Mouse (Mus musculus) stomach, embryonic 16.5 days (tissue): ENCODE results near the gene Xk. TPM values are rescaled to one million over a fixed set of nuclear protein-coding genes. Genes with fewer than 3 reads are reported as not detected.
"Not testable (repeated sequence)": the region's sequence is repeated elsewhere in the genome, so short reads cannot be mapped to it uniquely, and the experiment has no call there.

Experiments
- ATAC-seq: fragments of 200-750 bp; cut with Nextera tagmentation; 2 replicates; pipeline ENCODE4 v1.8.0; 2017; ENCODE audit warnings: moderate number of reproducible peaks, moderate TSS enrichment; ENCODE audit not compliant: insufficient read depth, low FRiP score
- H3K27ac ChIP-seq: fragments of 300-500 bp; sonication (generic); 2 replicates; pipeline ENCODE4 v1.5.1; 2014; ENCODE audit warnings: low read length
- H3K27me3 ChIP-seq: fragments of 300-500 bp; sonication (generic); 2 replicates; pipeline ENCODE4 v1.6.1; 2014; ENCODE audit warnings: low read length, control low read depth, mixed read lengths; ENCODE audit not compliant: control insufficient read depth, insufficient read depth
- H3K36me3 ChIP-seq: fragments of 300-500 bp; sonication (generic); 2 replicates; pipeline ENCODE4 v1.6.1; 2014; ENCODE audit warnings: low read length; ENCODE audit not compliant: control insufficient read depth, insufficient read depth
- H3K4me1 ChIP-seq: fragments of 300-500 bp; sonication (generic); 2 replicates; pipeline ENCODE4 v1.6.1; 2014; ENCODE audit warnings: low read length, control low read depth, mixed read lengths; ENCODE audit not compliant: control insufficient read depth, insufficient read depth
- H3K4me2 ChIP-seq: fragments of 300-500 bp; sonication (generic); 2 replicates; pipeline ENCODE4 v1.6.1; 2014; ENCODE audit warnings: low read depth, low read length, mixed read lengths
- H3K4me3 ChIP-seq: fragments of 300-500 bp; sonication (generic); replicated peaks from 2 replicates; pipeline ENCODE4 v1.5.1; 2014; ENCODE audit warnings: mild to moderate bottlenecking, low read length
- H3K9ac ChIP-seq: fragments of 300-500 bp; sonication (generic); 2 replicates; pipeline ENCODE4 v1.6.1; 2014; ENCODE audit warnings: low read length
- H3K9me3 ChIP-seq: fragments of 300-500 bp; sonication (generic); replicated peaks from 2 replicates; pipeline ENCODE4 v1.6.1; 2016; ENCODE audit warnings: low read length, control low read depth; ENCODE audit not compliant: control insufficient read depth
- WGBS: fragments of 180-500 bp; shearing (Covaris S2); extraction: QIAGEN DNeasy Blood & Tissue Kit; methylation state at CpG from one replicate; pipeline ENCODE4 v1.1.7; 2014; 5-methylcytosine and 5-hydroxymethylcytosine counted together
- polyA plus RNA-seq: library from polyadenylated mRNA; unstranded; fragments of >200 nt; fragmentation: Nextera tagmentation; extraction: Ambion mirVana; gene quantifications from 2 replicates; pipeline ENCODE4 v1.2.1, GENCODE M21; 2015

Gene Xk
- polyA plus RNA-seq, 1 experiment from 2014 or later: 5.5 TPM

GRCm38 (mm10) chrX:9298413-9298864 lies 25.9 kb downstream of the Xk start:
- Histone ChIP-seq H3K4me1 (no peaks in the 10 kb centered on the region), H3K4me3 (no peak overlapping the region), H3K27ac (no peak overlapping the region), H3K9me3 (no peaks in the 10 kb centered on the region), H3K9ac (no peak overlapping the region), H3K36me3 (no peaks in the 10 kb centered on the region), H3K27me3 (no peaks in the 10 kb centered on the region), H3K4me2 (no peak overlapping the region)
- 86% methylated on average over 5 of the region's 5 CpGs for WGBS
- ATAC-seq: no peak

- no peak overlapping the region for H3K4me3 ChIP-seq
- no peaks in the 10 kb centered on the region for H3K36me3 ChIP-seq
- ATAC-seq: no peak
- H3K4me2 ChIP-seq: no peak overlapping the region
- H3K27ac ChIP-seq: no peak overlapping the region
- no peak overlapping the region for H3K9ac ChIP-seq
- no peaks in the 10 kb centered on the region for H3K27me3 ChIP-seq
- no peaks in the 10 kb centered on the region for H3K4me1 ChIP-seq
- WGBS: 79% methylated on average over 5 of the region's 5 CpGs
- no peaks in the 10 kb centered on the region for H3K9me3 ChIP-seq
Observed at GRCm38 (mm10) chrX:9302791-9303190, 30.2 kb downstream of the Xk start.

DNA sequence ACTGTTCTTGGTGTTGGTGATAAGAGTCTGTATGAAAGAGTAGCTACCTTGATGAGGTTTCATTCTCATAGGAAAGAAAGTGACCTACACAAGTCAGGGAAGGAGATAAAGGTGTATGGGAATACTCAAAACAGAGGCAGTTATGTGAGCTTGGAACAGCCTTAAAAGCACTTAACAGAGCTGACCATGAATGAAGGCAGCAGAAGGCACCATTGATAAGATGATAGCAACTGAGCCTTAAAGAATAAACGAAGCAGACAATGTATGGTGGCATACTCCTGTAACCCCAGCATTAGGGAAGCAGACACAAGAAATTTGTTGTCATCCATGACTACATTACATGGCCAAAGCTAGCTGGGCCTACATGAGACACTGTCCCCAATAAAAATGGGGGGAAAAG lies 30.9 kb downstream of the Xk start:
- 70% methylated on average over 1 of the region's 1 CpGs for WGBS
- H3K4me1 ChIP-seq: no peaks in the 10 kb centered on the region

GRCm38 (mm10) chrX:9316457-9316856 lies 43.9 kb downstream of the Xk start:
- H3K36me3 ChIP-seq, H3K9ac ChIP-seq, H3K27ac ChIP-seq, H3K4me3 ChIP-seq, ATAC-seq, H3K4me1 ChIP-seq, H3K9me3 ChIP-seq, H3K4me2 ChIP-seq, H3K27me3 ChIP-seq: not testable (repeated sequence)

More for the DNA sequence above, 30.9 kb downstream of the Xk start:
- Histone ChIP-seq H3K9me3 (no peaks in the 10 kb centered on the region), H3K4me2 (no peak overlapping the region), H3K9ac (no peak overlapping the region), H3K36me3 (no peaks in the 10 kb centered on the region), H3K27me3 (no peaks in the 10 kb centered on the region), H3K27ac (no peak overlapping the region), H3K4me3 (no peak overlapping the region)
- no peak for ATAC-seq

GRCm38 (mm10) chrX:9327954-9328353 lies 55.4 kb downstream of the Xk start:
- ATAC-seq, H3K36me3 ChIP-seq, H3K27ac ChIP-seq, H3K9me3 ChIP-seq, H3K4me1 ChIP-seq, H3K9ac ChIP-seq, H3K4me3 ChIP-seq, H3K4me2 ChIP-seq, H3K27me3 ChIP-seq: not testable (repeated sequence)
- 85% methylated on average over 22 of the region's 26 CpGs for WGBS

GRCm38 (mm10) chrX:9332366-9332962 lies 59.9 kb downstream of the Xk start:
- H3K4me2 ChIP-seq, H3K9me3 ChIP-seq, H3K4me1 ChIP-seq, H3K27me3 ChIP-seq, ATAC-seq, H3K9ac ChIP-seq, H3K27ac ChIP-seq, H3K36me3 ChIP-seq, H3K4me3 ChIP-seq: not testable (repeated sequence)
- WGBS: 75% methylated on average over 12 of the region's 12 CpGs

DNA sequence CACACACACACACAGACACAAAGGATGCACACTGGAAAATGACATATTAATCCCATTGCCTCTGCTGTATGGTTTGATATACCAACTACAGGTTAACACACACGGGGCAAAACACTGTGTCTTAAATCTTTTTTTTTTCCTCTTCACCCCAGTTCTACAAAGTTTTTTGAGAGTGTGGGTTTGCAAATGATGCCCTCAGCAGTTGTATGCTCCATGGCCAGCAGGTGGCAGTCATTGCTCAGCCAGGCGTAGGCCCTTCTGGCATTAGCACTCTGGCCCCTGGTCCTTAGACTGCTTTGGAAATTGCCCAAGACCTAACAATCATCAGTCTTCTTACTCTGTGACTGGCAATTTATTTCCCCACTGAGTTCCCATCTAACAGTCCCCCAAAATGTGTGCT lies 60.5 kb downstream of the Xk start:
- H3K36me3 ChIP-seq, ATAC-seq, H3K4me3 ChIP-seq, H3K4me2 ChIP-seq, H3K27ac ChIP-seq, H3K4me1 ChIP-seq, H3K9me3 ChIP-seq, H3K9ac ChIP-seq, H3K27me3 ChIP-seq: not testable (repeated sequence)
- WGBS: 43% methylated on average over 2 of the region's 2 CpGs

DNA sequence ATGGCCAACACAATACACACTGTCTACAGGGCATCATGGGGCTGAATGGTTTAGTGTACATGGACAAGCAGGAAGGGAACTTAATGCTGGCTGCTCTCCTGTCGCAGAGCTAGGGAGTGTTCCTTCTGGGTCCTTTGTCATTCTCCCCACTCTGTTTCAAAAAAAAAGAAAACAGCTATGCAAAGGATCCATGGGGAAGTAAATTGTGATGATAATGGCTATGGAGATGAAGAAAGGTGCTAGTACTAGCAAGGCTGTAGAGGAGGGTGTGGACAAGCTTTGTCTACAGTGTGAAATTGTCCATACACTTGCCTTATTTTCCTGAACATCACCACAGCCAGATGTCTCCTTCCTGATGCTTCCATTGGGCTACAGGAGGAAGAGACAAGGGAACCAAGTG lies 62.4 kb downstream of the Xk start:
- H3K9me3 ChIP-seq, H3K9ac ChIP-seq, H3K36me3 ChIP-seq, ATAC-seq, H3K4me2 ChIP-seq, H3K4me3 ChIP-seq, H3K27ac ChIP-seq, H3K27me3 ChIP-seq, H3K4me1 ChIP-seq: not testable (repeated sequence)
- 81% methylated on average over 1 of the region's 1 CpGs for WGBS

- not testable (repeated sequence) for ATAC-seq, H3K36me3 ChIP-seq, H3K4me3 ChIP-seq, H3K4me1 ChIP-seq, H3K9ac ChIP-seq, H3K27ac ChIP-seq, H3K9me3 ChIP-seq, H3K4me2 ChIP-seq, H3K27me3 ChIP-seq
- no CpG with 5 or more reads among the region's 2 CpGs for WGBS
Observed at GRCm38 (mm10) chrX:9350327-9350726, 77.8 kb downstream of the Xk start, which contains the start of gene H2al1k. Gene H2al1k, plus strand, starts transcription at chrX:9350627.
